Mouse (Mus musculus): ENCODE measurements at regions not wholly inside any gene's neighbourhood (a gene's known extent, or its start where the extent isn't known, plus 50 kb on each side); places are given as distances from the start of the nearest gene placed in this dataset.

GRCm38 (mm10) chr15:24796836-24797235 lies 616.7 kb downstream of the Basp1 start:
- intact Hi-C loops (cut with DNase I; ENCODE audit: low total_unique reads), result no loop called here
- DNase-seq, result no peak

DNA sequence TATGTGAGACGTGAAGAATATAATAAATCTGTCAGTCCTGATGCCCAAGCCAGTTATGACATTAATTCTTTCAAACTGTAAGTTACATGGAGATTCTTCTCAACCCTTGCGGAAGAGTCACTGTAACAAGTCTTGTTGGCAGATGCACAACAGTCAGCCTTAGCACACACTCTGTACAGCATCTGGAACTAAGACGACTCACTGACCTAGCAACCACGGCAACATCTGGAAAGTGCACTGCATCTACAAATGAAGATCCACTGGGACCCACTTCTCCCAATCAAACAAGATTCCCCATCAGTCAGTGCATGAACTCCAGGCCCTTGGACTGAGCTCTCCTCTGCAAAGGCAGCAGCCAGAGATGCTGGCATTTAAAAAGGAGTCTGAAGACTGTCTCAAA lies 620.2 kb downstream of the Basp1 start:
- peak; percentile 15 for DNase-seq

GRCm38 (mm10) chr15:24786336-24786735 lies 627.2 kb downstream of the Basp1 start:
- DNase-seq, result no peak
- intact Hi-C loops (cut with DNase I; ENCODE audit: low total_unique reads), result no loop called here

More for the DNA sequence above, 620.2 kb downstream of the Basp1 start:
- intact Hi-C loops (cut with DNase I; ENCODE audit: low total_unique reads), result no loop called here

- intact Hi-C loops (cut with DNase I; ENCODE audit: low total_unique reads), result no loop called here
- DNase-seq, result no peak
Observed at GRCm38 (mm10) chr15:24778234-24778633, 635.3 kb downstream of the Basp1 start.

DNA sequence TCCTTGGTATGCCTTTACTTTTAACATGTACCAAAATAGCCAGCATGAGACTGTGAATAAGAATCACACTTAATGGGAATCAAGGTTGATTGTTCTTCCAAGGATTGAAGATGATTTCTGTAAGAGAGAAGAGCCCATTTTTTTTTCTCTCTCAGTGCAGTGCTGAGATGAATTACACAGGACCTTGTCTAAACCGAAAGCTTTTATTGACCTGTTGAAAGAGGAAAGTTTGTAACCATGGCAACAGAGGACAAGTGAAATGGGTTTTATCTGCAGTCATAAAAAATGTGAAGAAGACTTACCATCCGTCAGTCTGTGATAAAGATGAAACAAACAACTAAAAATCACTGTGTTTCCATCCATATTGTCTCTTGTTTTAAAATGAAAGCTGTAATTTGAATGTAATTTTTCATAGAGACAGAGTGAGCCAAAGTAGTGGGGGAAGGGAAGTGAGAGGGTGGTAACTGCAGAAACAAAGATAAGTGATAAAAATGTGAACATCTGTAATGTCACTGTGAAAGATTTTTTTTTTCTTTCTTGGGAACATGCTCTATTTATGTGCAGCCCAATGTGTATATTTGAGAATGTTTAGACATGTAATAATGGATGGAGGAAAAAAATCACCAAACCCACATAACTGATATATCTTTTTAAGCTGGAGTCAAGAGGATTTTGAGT lies 661.9 kb downstream of the Basp1 start:
- intact Hi-C loops (cut with DNase I; ENCODE audit: low total_unique reads), result no loop called here
- DNase-seq, result no peak

DNA sequence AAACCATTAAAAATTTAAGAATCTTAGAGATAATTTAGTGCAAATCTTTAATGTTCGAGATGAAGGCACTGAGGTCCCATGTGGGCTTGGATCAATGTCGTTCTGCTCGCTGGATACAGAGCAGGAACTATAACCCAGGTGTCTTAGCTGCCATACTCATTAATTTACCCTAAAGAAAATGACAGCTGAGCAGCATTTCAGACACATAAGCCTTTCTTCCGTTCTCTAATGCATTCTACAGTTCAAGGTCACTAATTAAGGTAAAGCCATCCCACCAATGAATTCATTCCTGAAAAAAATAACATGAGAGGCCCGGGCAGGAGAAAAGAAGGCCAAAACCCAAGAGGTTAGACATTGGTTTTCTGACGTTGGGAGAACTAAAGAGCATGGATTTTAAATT lies 670.3 kb downstream of the Basp1 start:
- intact Hi-C loops (cut with DNase I; ENCODE audit: low total_unique reads), result no loop called here
- DNase-seq, result no peak

DNA sequence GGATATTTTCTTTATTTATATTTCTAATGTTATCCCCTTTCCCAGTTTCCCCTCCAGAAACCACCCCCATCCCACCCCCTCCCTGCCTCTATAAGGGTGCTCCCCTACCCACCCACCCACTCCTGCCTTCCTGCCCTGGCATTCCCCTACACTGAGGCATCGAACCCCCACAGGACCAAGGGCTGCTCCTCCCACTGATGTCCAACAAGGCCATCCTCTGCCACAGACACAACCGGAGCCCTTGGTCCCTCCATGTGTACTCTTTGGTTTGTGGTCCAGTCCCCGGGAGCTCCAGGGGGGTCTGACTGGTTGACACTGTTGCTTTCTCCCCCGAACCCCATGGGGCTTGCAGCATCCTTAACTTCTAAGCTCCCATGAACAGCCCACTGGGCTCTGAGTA lies 688.4 kb downstream of the Basp1 start:
- intact Hi-C loops (cut with DNase I; ENCODE audit: low total_unique reads), result loop anchor here (10.0 kb wide), 1 partner anchor 690 kb away; the partner anchor contains the start of gene Basp1

DNA sequence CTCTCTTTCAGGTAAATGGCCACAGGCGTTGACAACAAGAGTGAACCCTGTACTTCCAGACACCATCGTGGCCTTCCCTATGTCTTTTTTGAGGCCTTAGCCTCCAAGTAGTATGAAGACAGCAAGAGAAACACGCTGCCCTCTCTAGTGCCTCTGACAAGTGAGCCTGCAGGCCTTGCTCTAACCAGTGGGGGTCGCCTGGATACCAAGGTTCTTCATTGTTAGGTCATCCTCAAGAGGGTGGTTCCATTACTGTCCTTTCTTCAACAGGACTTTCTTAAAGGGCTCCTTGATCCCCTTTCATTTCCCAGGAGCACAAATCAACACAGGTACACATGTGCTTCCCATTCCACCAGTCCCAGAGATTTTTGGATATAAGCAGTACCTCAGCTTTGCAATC lies 688.9 kb downstream of the Basp1 start:
- intact Hi-C loops (cut with DNase I; ENCODE audit: low total_unique reads), result loop anchor here (10.0 kb wide), 1 partner anchor 690 kb away; the partner anchor contains the start of gene Basp1
- DNase-seq, result peak; percentile 29

More for the DNA sequence above, 688.4 kb downstream of the Basp1 start:
- DNase-seq, result no peak

- intact Hi-C loops (cut with DNase I; ENCODE audit: low total_unique reads), result loop anchor here (10.0 kb wide), 1 partner anchor 694 kb away; the partner anchor contains the start of gene Basp1
- no peak for DNase-seq
Observed at GRCm38 (mm10) chr15:24720346-24720745, 693.2 kb downstream of the Basp1 start.

DNA sequence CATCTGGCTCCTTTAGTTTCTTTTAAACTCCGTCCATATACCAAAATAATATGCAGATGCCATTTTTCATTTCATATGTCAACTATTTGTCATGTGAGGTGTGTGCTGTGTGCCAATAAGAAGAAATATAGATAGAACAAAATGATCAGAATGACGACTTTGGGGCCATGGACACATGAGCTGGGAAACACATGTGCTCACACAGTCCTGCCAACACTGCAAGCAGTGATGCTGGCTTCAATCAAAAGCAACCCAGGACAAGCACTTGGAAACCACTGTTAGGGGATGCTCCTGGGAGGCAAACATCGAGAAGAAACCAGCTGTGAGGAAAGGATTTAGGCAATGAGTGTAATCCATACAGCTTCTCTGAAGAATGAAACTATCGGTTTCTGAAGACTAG lies 731.4 kb downstream of the Basp1 start:
- no peak for DNase-seq
- intact Hi-C loops (cut with DNase I; ENCODE audit: low total_unique reads), result no loop called here

- intact Hi-C loops (cut with DNase I; ENCODE audit: low total_unique reads), result no loop called here
- DNase-seq, result no peak
Observed at GRCm38 (mm10) chr15:24648938-24649337, 764.6 kb downstream of the Basp1 start.

- DNase-seq, result no peak
- intact Hi-C loops (cut with DNase I; ENCODE audit: low total_unique reads), result no loop called here
Observed at GRCm38 (mm10) chr15:24635620-24636019, 777.9 kb downstream of the Basp1 start.

DNA sequence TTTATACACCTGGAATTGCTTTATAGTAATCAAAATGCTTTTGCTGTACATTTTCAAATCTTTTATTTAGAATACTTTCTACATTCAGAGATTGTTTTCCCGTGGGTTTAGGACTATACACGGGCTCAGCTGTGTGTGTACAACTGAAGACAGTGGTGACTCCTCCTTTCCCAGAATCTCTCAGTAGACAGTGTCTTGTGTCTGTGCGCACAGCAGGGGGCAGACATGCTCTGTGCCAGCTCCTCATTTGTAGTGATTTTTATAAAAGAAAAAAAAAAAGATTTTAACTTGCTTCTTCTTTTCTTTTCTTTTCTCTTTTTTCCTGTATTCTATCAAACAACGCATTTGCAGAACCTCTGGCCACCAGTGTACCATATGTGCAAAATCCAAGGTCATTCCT lies 817.3 kb downstream of the Basp1 start:
- DNase-seq, result peak; percentile 25
- intact Hi-C loops (cut with DNase I; ENCODE audit: low total_unique reads), result no loop called here

GRCm38 (mm10) chr15:24588943-24589342 lies 824.6 kb downstream of the Basp1 start:
- DNase-seq, result peak; percentile 26
- intact Hi-C loops (cut with DNase I; ENCODE audit: low total_unique reads), result loop anchor here (2.0 kb wide), 1 partner anchor 828 kb away; no protein-coding TSS in a partner anchor

DNA sequence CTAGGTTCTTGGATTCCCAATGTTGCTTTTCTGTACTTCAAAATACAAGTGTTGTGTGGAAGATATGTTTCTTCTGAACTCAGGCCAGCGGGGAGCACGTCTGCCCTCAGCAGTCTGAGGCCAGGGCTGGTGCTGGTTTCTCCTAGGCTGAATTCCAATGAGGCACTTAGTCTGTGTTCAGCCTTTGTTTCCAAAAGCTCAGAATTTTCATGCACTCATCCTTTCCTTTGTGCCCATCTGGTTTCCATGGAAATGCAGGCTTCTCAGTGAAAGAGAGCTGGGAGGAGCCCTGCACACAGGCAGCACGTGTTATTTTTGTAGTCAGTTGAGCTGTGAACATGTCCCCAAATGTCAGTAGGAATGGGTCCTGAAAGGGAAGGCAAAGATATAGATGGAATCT lies 846.6 kb downstream of the Basp1 start:
- intact Hi-C loops (cut with DNase I; ENCODE audit: low total_unique reads), result no loop called here
- no peak for DNase-seq

- DNase-seq, result no peak
- intact Hi-C loops (cut with DNase I; ENCODE audit: low total_unique reads), result no loop called here
Observed at GRCm38 (mm10) chr15:24556806-24557205, 856.8 kb downstream of the Basp1 start.

GRCm38 (mm10) chr15:24550108-24550507 lies 863.5 kb downstream of the Basp1 start:
- DNase-seq, result no peak
- intact Hi-C loops (cut with DNase I; ENCODE audit: low total_unique reads), result no loop called here

DNA sequence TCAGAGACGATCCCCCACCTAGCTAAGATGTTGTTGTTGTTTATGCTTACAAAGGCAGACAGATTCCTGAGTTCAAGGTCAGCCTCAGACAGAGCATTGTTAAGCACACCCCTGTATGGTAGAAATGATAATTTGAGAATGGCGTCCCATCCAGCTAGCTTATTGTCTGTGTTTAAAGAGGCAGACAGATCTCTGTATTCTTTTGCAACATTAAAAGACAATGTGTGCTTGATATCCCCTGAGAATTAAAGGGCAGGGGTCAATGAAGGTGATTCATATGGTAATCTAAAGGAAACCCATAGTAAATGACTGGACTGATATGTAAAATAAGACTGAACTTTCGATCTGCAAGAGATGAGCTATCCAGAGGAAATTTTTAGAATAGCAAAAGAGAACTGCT lies 883.5 kb downstream of the Basp1 start:
- intact Hi-C loops (cut with DNase I; ENCODE audit: low total_unique reads), result no loop called here

DNA sequence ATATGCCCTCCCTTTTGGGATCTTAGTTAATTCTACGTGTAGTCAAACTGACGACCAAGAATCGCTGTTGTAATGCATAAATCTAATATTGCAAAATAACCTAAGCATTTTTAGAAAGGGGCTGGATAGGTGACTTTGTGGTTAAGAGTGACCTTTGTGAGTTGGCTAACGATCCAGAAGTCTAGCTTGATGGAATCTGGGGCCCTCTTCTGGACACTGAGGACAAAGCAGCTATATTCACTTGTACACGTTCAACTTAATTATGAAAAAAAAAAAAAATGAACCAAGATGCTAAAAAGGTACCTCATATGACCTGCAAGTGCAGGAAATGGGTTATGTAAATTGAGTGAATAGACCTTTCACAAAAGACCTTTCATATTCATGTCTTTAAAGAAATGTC lies 886.2 kb downstream of the Basp1 start:
- intact Hi-C loops (cut with DNase I; ENCODE audit: low total_unique reads), result no loop called here

More for the DNA sequence above, 883.5 kb downstream of the Basp1 start:
- no peak for DNase-seq

GRCm38 (mm10) chr15:24513926-24514325 lies 899.6 kb downstream of the Basp1 start:
- intact Hi-C loops (cut with DNase I; ENCODE audit: low total_unique reads), result no loop called here
- no peak for DNase-seq

More for the DNA sequence above, 886.2 kb downstream of the Basp1 start:
- DNase-seq, result no peak

DNA sequence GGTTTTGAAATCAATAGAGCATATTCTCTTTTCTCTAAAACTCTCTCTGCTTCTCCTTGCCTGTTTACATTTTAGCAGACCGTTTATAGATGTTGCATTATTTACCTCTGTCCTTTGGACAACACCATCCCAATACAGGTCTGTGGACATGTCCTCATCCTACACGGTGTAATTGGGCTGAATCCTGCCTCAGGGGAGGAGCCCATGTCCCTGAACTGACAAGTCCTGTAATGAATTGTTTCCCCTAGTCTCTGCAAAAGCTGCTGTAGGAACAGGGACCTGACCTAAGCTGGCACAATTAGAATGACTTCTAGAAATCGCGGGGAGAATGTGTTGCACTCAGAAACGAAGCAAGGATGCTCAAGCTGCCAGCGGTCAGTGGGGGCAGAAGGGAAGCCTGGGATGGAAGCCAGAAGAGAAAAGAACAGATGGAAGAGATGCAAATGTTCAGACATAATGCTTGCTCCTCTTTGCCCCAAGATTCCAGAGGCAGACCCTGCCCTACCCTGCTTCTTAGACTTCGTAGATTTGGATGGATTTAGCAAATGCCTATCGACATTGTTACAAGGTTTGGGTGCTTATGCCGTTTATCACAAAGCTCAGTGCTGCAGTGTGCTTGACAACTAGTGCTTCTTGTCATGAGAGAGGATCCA lies 911.5 kb downstream of the Basp1 start:
- intact Hi-C loops (cut with DNase I; ENCODE audit: low total_unique reads), result no loop called here
- DNase-seq, result no peak

Data from gastrocnemius, postnatal 14 days (tissue).